Mouse (Mus musculus) effector memory CD4-positive, alpha-beta T cell, adult 7 months (primary cell): ENCODE results near the gene Rpl6. TPM values are rescaled to one million over a fixed set of nuclear protein-coding genes. Genes with fewer than 3 reads are reported as not detected.

Experiments
- polyA plus RNA-seq: library from polyadenylated mRNA; unstranded; fragments of 100-300 nt; shearing (Covaris generic); gene quantifications from one replicate; pipeline ENCODE4 v1.2.1, GENCODE M21; 2017

Rpl6 gene
- 771 TPM for polyA plus RNA-seq

DNA sequence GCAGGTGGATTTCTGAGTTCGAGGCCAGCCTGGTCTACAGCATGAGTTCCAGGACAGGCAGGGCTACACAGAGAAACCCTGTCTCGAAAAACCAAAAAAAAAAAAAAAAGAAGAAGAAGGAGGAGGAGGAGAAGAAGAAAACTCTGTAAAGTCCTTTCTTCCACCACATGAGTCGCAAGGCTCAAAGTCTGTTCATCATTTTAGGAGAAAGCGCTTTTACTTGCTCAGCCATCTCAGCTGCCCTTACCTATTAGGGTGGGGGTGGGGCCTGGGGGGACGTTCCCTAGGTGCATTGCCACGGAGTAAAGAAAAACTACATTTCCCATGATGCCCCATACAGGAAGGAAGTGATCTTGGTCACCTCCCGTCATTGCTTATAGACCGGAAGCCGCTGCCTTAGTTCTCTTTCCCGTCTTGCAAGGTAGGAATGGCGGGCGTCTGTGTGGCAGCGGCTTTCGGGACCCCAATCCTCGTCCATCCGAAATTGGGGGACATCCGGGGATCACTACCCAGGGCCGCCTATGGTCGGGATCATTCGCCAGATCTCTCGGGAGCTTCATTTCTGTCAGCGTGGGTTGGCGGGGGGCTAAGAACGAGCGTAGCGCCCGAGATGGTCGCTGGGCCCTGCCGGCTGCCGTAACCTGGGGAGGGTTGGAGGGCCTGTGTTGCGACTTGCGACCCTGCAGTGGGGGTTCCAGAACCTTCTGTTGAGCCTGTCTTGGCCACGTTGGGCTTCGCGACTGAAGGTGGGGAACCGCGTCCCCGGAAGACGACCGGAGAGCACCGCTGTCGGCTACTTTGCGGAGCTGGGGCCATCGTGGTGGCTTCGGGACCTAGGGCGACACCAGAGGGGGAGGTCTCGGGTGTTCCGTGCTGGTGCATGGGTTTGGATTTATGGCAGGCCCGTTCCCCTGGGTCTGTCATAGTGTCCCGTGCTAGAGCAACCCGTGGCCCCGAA is at the start of gene Rpl6:
Gene Rpl6, plus strand, starts transcription at position 350 of the 958 bp plus-strand sequence.

DNA sequence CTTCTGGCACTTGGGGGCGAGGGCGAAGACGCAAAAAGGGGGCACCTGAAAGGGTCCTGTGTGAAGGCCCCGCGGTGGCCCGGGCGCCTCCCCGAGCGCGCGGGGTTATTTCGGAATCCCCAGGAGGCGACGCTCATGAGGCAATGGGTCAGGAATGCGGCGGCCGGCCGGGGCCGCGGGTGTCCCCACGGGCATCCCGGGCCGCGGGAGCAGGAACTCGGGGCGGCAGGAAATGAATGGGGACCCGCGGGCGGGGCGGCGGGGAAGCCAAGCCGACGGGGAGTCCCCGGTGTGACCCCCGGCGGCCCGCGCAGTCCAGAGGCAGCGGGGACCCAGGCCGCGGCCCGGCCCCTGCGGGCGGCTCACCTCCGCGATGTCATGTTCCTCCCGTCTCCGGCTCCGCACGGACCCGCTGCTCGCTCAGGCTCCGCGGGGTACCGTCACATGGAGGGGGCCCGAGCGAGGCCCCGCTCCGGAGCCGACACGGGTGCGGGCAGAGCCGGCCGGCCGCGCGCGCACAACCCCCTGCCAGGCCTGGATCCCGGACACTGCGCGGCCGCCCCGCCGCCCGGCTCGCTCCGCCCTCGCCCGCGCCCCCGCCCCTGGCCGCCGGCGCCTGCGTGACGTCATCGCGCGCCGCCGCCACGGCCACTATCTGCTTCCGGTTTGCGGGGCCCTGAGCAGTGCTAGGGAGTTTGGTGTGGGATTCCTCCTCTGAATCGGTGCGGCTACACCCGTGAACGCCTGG is 13.3 kb upstream of the Rpl6 start, which contains the start of gene Ptpn11:
Gene Ptpn11, minus strand, starts transcription at position 562 of the 748 bp plus-strand sequence.

DNA sequence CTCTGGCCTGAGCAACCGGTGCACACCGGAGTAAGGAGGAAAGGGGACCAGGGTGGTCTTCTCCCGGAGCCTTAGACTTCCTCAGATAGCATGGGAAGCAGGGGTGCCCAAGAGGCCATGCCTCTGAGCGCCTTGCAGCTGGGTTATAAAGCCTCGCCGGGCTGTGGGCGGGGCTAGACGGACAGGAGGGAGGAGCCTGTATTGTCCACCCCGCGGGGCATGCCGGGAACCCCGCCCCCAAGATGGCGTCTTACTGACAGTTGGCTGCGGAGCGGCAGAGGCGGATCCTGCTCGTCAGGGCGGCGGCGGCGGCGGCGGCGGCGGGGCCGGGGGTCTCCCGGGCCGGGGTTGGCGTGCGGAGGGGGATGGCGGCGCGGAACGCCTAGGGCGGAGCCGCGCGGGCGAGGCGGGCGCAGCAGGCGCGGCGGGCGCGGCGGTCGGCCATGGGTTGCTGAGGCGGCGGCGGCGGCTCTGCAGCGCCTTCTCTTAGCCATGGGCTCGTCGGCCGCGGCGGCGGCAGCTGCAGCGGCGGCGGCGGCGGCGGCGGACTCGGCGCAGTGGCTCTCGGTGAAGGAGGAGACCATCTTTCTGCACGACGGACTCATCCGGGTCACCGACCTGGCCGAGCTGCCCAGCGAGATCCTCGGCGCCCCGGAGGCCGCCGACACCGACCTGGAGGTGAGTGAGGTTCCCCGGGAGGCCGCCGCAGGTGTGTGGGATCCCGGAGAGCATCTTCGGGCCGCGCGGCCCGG is 15.9 kb downstream of the Rpl6 start, which contains the start of gene Hectd4:
Gene Hectd4, plus strand, starts transcription at position 240 of the 752 bp plus-strand sequence.

Other genes starting within 250 kb of the Rpl6 start
- gene Rph3a, start 194.4 kb upstream of the Rpl6 start, polyA plus RNA-seq: 0.67 TPM
- gene Ptpn11, start 13.1 kb upstream of the Rpl6 start, polyA plus RNA-seq: 35.3 TPM
- 6.5 TPM for gene Hectd4, start 15.7 kb downstream of the Rpl6 start, polyA plus RNA-seq
- gene Trafd1, start 181.2 kb downstream of the Rpl6 start, polyA plus RNA-seq: 70.0 TPM
- gene Naa25, start 193.5 kb downstream of the Rpl6 start, polyA plus RNA-seq: 31.0 TPM
- gene Tmem116, start 247.4 kb downstream of the Rpl6 start, polyA plus RNA-seq: 1.2 TPM
- gene Erp29, start 248.0 kb downstream of the Rpl6 start, polyA plus RNA-seq: 36.9 TPM